Mouse (Mus musculus) spleen, adult 2 months (tissue): Measurements from ENCODE around the gene Fam25c.

Experiments used
- CTCF ChIP-seq: fragments of 200-500 bp; IDR thresholded peaks from 2 replicates; pipeline ENCODE4 v1.5.1; 2011; ENCODE audit warnings: mild to moderate bottlenecking, inconsistent platforms; ENCODE audit not compliant: insufficient read depth, insufficient read length, insufficient replicate concordance; ENCODE audit errors: extremely low read depth
- POLR2A ChIP-seq: fragments of 200-500 bp; IDR thresholded peaks from 2 replicates; pipeline ENCODE4 v1.6.1; 2011; ENCODE audit warnings: low read depth, low read length, inconsistent platforms

- TF ChIP-seq CTCF: no peak
- TF ChIP-seq POLR2A: no peak
These were observed 2.6 kb upstream of the Fam25c start for GRCm38 (mm10) chr14:34357671-34358455.
